Mouse (Mus musculus): Measurements from ENCODE around the gene Fam129b. TPM values are rescaled to one million over a fixed set of nuclear protein-coding genes. Genes with fewer than 3 reads are reported as not detected.

Fam129b gene
- polyA plus RNA-seq, 1 experiment from 2014 or later, result 7.0 TPM

- H3K36me3 ChIP-seq, result no peaks in the 10 kb centered on the region
- H3K27me3 ChIP-seq, result peaks cover 22% of the 10 kb centered on the region
- H3K4me1 ChIP-seq (replicated peaks), result peaks cover 84% of the 10 kb centered on the region
- no peak overlapping the region for H3K4me3 ChIP-seq (replicated peaks)
- 62% methylated on average over 3 of the region's 3 CpGs for WGBS (ENCODE audit: insufficient replicate concordance)
- H3K27ac ChIP-seq, result no peak overlapping the region
- no peaks in the 10 kb centered on the region for H3K9me3 ChIP-seq (replicated peaks)
- H3K4me2 ChIP-seq, result peak overlapping the region; percentile 91; the same call in 1 of the 2 replicates
- no peak for ATAC-seq (ENCODE audit: low read depth)
- no peak overlapping the region for H3K9ac ChIP-seq
- no peak for DNase-seq
These were observed 2.5 kb downstream of the Fam129b start for GRCm38 (mm10) chr2:32878396-32878795.

- H3K27ac ChIP-seq, result no peak overlapping the region
- H3K4me1 ChIP-seq (replicated peaks), result peaks cover 92% of the 10 kb centered on the region
- no peaks in the 10 kb centered on the region for H3K9me3 ChIP-seq (replicated peaks)
- H3K36me3 ChIP-seq, result no peaks in the 10 kb centered on the region
- H3K4me2 ChIP-seq, result no peak overlapping the region
- WGBS (ENCODE audit: insufficient replicate concordance), result 60% methylated on average over 5 of the region's 5 CpGs
- H3K4me3 ChIP-seq (replicated peaks), result no peak overlapping the region
- H3K9ac ChIP-seq, result no peak overlapping the region
- ATAC-seq (ENCODE audit: low read depth) (no peak), DNase-seq (no peak)
- H3K27me3 ChIP-seq, result peaks cover 16% of the 10 kb centered on the region
These were observed 3.7 kb downstream of the Fam129b start for GRCm38 (mm10) chr2:32879593-32879992.

GRCm38 (mm10) chr2:32881054-32881453, 5.1 kb downstream of the Fam129b start:
- H3K36me3 ChIP-seq, result no peaks in the 10 kb centered on the region
- peaks cover 85% of the 10 kb centered on the region for H3K4me1 ChIP-seq (replicated peaks)
- DNase-seq (no peak), ATAC-seq (ENCODE audit: low read depth) (no peak)
- H3K27me3 ChIP-seq, result peaks cover 5% of the 10 kb centered on the region
- H3K4me2 ChIP-seq, result no peak overlapping the region
- H3K27ac ChIP-seq, result peak overlapping the region; percentile 68
- 67% methylated on average over 6 of the region's 6 CpGs for WGBS (ENCODE audit: insufficient replicate concordance)
- H3K9me3 ChIP-seq (replicated peaks), result no peaks in the 10 kb centered on the region
- H3K9ac ChIP-seq, result no peak overlapping the region
- H3K4me3 ChIP-seq (replicated peaks), result no peak overlapping the region

- peak; percentile 21; the same call in 1 of the 2 replicates for ATAC-seq (ENCODE audit: low read depth)
- DNase-seq, result no peak
- 14% methylated on average over 3 of the region's 3 CpGs for WGBS (ENCODE audit: insufficient replicate concordance)
- H3K4me3 ChIP-seq (replicated peaks), result no peak overlapping the region
- H3K9me3 ChIP-seq (replicated peaks), result no peaks in the 10 kb centered on the region
- H3K4me1 ChIP-seq (replicated peaks), result peaks cover 79% of the 10 kb centered on the region
- H3K9ac ChIP-seq, result no peak overlapping the region
- peaks cover under 1% of the 10 kb centered on the region for H3K27me3 ChIP-seq
- H3K27ac ChIP-seq, result peak overlapping the region; percentile 68
- no peak overlapping the region for H3K4me2 ChIP-seq
- H3K36me3 ChIP-seq, result no peaks in the 10 kb centered on the region
These were observed 5.8 kb downstream of the Fam129b start for GRCm38 (mm10) chr2:32881723-32882122.

- Histone ChIP-seq H3K9me3 (replicated peaks) (no peaks in the 10 kb centered on the region), H3K36me3 (no peaks in the 10 kb centered on the region), H3K4me1 (replicated peaks) (peaks cover 71% of the 10 kb centered on the region), H3K27ac (peak overlapping the region; percentile 68; the same call in 1 of the 2 replicates), H3K4me3 (replicated peaks) (no peak overlapping the region), H3K4me2 (peak overlapping the region; percentile 19; the same call in 1 of the 2 replicates), H3K9ac (no peak overlapping the region), H3K27me3 (no peaks in the 10 kb centered on the region; the same call in 1 of the 2 replicates)
- ATAC-seq (ENCODE audit: low read depth) (no peak), DNase-seq (no peak)
- 18% methylated on average over 14 of the region's 21 CpGs for WGBS (ENCODE audit: insufficient replicate concordance)
These were observed 6.5 kb downstream of the Fam129b start for GRCm38 (mm10) chr2:32882283-32883043.

- no peaks in the 10 kb centered on the region for H3K9me3 ChIP-seq (replicated peaks)
These were observed 8.8 kb downstream of the Fam129b start for GRCm38 (mm10) chr2:32884745-32885144.

GRCm38 (mm10) chr2:32888029-32888428, 12.1 kb downstream of the Fam129b start:
- no peak overlapping the region for H3K4me3 ChIP-seq (replicated peaks)
- no peaks in the 10 kb centered on the region for H3K9me3 ChIP-seq (replicated peaks)
- peak overlapping the region; percentile 60 for H3K27ac ChIP-seq
- WGBS (ENCODE audit: insufficient replicate concordance), result 29% methylated on average over 9 of the region's 9 CpGs
- no peak overlapping the region for H3K4me2 ChIP-seq
- H3K4me1 ChIP-seq (replicated peaks), result peaks cover 62% of the 10 kb centered on the region
- H3K27me3 ChIP-seq, result no peaks in the 10 kb centered on the region
- ATAC-seq (ENCODE audit: low read depth) (no peak), DNase-seq (no peak)
- H3K36me3 ChIP-seq, result no peaks in the 10 kb centered on the region
- H3K9ac ChIP-seq, result no peak overlapping the region

More at GRCm38 (mm10) chr2:32884745-32885144, 8.8 kb downstream of the Fam129b start:
- WGBS (ENCODE audit: insufficient replicate concordance), result 15% methylated on average over 7 of the region's 7 CpGs
- peaks cover 66% of the 10 kb centered on the region for H3K4me1 ChIP-seq (replicated peaks)
- DNase-seq (no peak), ATAC-seq (ENCODE audit: low read depth) (no peak)
- H3K27me3 ChIP-seq, result no peaks in the 10 kb centered on the region
- H3K27ac ChIP-seq, result no peak overlapping the region
- no peak overlapping the region for H3K4me3 ChIP-seq (replicated peaks)
- no peak overlapping the region for H3K4me2 ChIP-seq
- H3K9ac ChIP-seq, result no peak overlapping the region
- H3K36me3 ChIP-seq, result no peaks in the 10 kb centered on the region

- Histone ChIP-seq H3K9ac (no peak overlapping the region), H3K27ac (0 out of 2 replicates have a peak overlapping the region, but pooled peaks have one; percentile 60), H3K36me3 (no peaks in the 10 kb centered on the region), H3K4me3 (replicated peaks) (no peak overlapping the region), H3K4me2 (no peak overlapping the region), H3K4me1 (replicated peaks) (peaks cover 65% of the 10 kb centered on the region), H3K27me3 (no peaks in the 10 kb centered on the region), H3K9me3 (replicated peaks) (no peaks in the 10 kb centered on the region)
- no peak for ATAC-seq (ENCODE audit: low read depth)
- no peak for DNase-seq
- WGBS (ENCODE audit: insufficient replicate concordance), result 30% methylated on average over 3 of the region's 3 CpGs
These were observed 12.6 kb downstream of the Fam129b start for GRCm38 (mm10) chr2:32888551-32888950.

- Histone ChIP-seq H3K9ac (no peak overlapping the region), H3K9me3 (replicated peaks) (no peaks in the 10 kb centered on the region), H3K4me3 (replicated peaks) (no peak overlapping the region), H3K27ac (no peak overlapping the region), H3K4me1 (replicated peaks) (peaks cover 66% of the 10 kb centered on the region), H3K36me3 (no peaks in the 10 kb centered on the region), H3K27me3 (no peaks in the 10 kb centered on the region), H3K4me2 (no peak overlapping the region)
- no peak for DNase-seq
- no peak for ATAC-seq (ENCODE audit: low read depth)
- WGBS (ENCODE audit: insufficient replicate concordance), result 32% methylated on average over 3 of the region's 3 CpGs
These were observed 14.4 kb downstream of the Fam129b start for GRCm38 (mm10) chr2:32890280-32890679.

GRCm38 (mm10) chr2:32891278-32891677, 15.4 kb downstream of the Fam129b start:
- Histone ChIP-seq H3K27me3 (no peaks in the 10 kb centered on the region), H3K9ac (no peak overlapping the region), H3K36me3 (no peaks in the 10 kb centered on the region), H3K4me1 (replicated peaks) (peaks cover 76% of the 10 kb centered on the region), H3K27ac (no peak overlapping the region), H3K4me3 (replicated peaks) (no peak overlapping the region), H3K9me3 (replicated peaks) (no peaks in the 10 kb centered on the region), H3K4me2 (0 out of 2 replicates have a peak overlapping the region, but pooled peaks have one; percentile 3)
- WGBS (ENCODE audit: insufficient replicate concordance), result 34% methylated on average over 9 of the region's 9 CpGs
- ATAC-seq (ENCODE audit: low read depth) (no peak), DNase-seq (no peak)

GRCm38 (mm10) chr2:32892490-32892889, 16.6 kb downstream of the Fam129b start:
- Histone ChIP-seq H3K4me3 (replicated peaks) (no peak overlapping the region), H3K4me1 (replicated peaks) (peaks cover 87% of the 10 kb centered on the region), H3K27ac (no peak overlapping the region), H3K36me3 (no peaks in the 10 kb centered on the region), H3K4me2 (no peak overlapping the region), H3K27me3 (no peaks in the 10 kb centered on the region), H3K9ac (no peak overlapping the region), H3K9me3 (replicated peaks) (no peaks in the 10 kb centered on the region)
- DNase-seq, result no peak
- no peak for ATAC-seq (ENCODE audit: low read depth)
- 25% methylated on average over 14 of the region's 14 CpGs for WGBS (ENCODE audit: insufficient replicate concordance)

GRCm38 (mm10) chr2:32894097-32894496, 18.2 kb downstream of the Fam129b start:
- 4% methylated on average over 2 of the region's 2 CpGs for WGBS (ENCODE audit: insufficient replicate concordance)
- no peaks in the 10 kb centered on the region for H3K27me3 ChIP-seq
- H3K4me1 ChIP-seq (replicated peaks), result peaks cover 88% of the 10 kb centered on the region
- H3K9me3 ChIP-seq (replicated peaks), result no peaks in the 10 kb centered on the region
- no peak overlapping the region for H3K27ac ChIP-seq
- DNase-seq (no peak), ATAC-seq (ENCODE audit: low read depth) (no peak)
- H3K4me2 ChIP-seq, result no peak overlapping the region
- no peak overlapping the region for H3K4me3 ChIP-seq (replicated peaks)
- H3K36me3 ChIP-seq, result no peaks in the 10 kb centered on the region
- no peak overlapping the region for H3K9ac ChIP-seq

Data from liver, embryonic 13.5 days (tissue).